Mouse (Mus musculus): ENCODE measurements around the gene Cnnm3. TPM values are rescaled to one million over a fixed set of nuclear protein-coding genes. Genes with fewer than 3 reads are reported as not detected.
"Not testable (repeated sequence)": the region's sequence is repeated elsewhere in the genome, so short reads cannot be mapped to it uniquely, and the experiment has no call there.

Cnnm3 gene
- total RNA-seq, 2 experiments from 2014 or later = 36.1 to 39.5 TPM

GRCm38 (mm10) chr1:36535477-36536396, 24.1 kb downstream of the Cnnm3 start:
- DNase-seq (ENCODE audit: low spot score in 2 of 2) = no peak

GRCm38 (mm10) chr1:36536397-36536728, 24.7 kb downstream of the Cnnm3 start:
- no peak for DNase-seq (ENCODE audit: low spot score in 2 of 2)

- not testable (repeated sequence) for DNase-seq (ENCODE audit: low spot score in 2 of 2)
These were observed 25.1 kb downstream of the Cnnm3 start, which contains the start of gene Ankrd23 for GRCm38 (mm10) chr1:36536783-36537182. Ankrd23 (minus strand) TSS chr1:36536883.

- DNase-seq (ENCODE audit: low spot score in 2 of 2) = no peak
These were observed 27.1 kb downstream of the Cnnm3 start for GRCm38 (mm10) chr1:36538727-36539126.

DNA sequence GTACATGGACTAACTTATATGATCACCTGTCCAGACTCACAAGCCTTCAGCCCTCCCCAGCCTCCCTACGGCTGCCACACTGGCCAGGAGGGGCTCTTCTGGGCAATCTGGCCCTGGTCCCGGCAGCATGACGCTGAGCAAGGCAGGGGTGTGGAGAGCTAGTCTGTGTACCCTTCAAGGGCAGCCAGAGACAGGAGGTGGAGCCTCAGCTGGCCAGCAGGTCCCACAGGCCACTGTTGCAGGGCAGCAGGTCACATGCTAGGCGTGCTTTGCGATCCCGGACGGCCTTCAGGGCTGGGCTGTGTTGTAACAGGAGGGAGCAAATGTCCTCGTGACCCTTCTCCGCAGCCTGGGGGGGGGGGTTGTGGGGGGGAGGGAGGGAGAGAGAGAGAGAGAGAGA, 27.5 kb downstream of the Cnnm3 start, which contains the start of gene Gm42417:
Gene Gm42417 (minus strand): TSS at position 244 of the 400 bp plus-strand sequence.
- no peak for DNase-seq (ENCODE audit: low spot score in 2 of 2)

GRCm38 (mm10) chr1:36540132-36540531, 28.5 kb downstream of the Cnnm3 start:
- DNase-seq (ENCODE audit: low spot score in 2 of 2) = no peak

DNA sequence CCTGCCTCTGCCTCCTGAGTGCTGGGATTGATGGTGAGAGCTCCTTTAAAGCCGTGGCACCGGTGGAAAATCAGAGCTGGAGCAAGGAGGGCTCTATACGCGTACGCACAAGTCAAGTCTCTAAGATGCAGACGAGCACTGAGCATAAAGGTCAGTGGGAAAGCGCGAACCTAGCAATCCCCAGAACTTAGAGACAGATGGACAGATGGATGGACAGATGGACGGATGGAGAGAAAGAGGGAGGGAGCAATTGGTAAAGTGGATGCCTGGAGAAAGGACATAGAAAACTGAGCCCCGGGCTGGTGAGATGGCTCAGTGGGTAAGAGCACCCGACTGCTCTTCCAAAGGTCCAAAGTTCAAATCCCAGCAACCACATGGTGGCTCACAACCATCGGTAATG, 29.1 kb downstream of the Cnnm3 start:
- no peak for DNase-seq (ENCODE audit: low spot score in 2 of 2)

DNA sequence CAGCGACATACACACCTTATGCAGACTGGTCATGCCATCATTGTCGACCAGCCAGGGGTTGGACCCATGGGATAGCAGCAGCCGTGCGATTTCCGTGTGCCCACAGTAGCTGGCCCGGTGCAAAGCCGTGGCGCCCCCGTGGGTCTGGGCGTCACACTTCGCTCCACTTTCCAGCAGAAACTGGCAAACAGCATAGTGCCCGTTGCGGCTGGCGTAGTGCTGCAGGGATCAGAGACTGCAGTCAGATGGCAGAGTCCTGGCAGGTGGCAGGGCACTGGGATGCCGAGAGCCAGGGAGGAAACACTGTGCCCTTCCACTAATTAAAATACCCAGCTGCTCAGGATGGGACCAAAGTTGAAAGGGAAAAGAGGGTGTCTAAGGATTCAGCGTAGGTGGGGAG, 30.2 kb downstream of the Cnnm3 start:
- peak in 1 of 2 experiments; percentile 48 for DNase-seq (ENCODE audit: low spot score in 2 of 2)

- DNase-seq (ENCODE audit: low spot score in 2 of 2) = no peak
These were observed 31.3 kb downstream of the Cnnm3 start for GRCm38 (mm10) chr1:36542925-36543324.

- no peak for DNase-seq (ENCODE audit: low spot score in 2 of 2)
These were observed 33.7 kb downstream of the Cnnm3 start for GRCm38 (mm10) chr1:36545382-36545781.

DNA sequence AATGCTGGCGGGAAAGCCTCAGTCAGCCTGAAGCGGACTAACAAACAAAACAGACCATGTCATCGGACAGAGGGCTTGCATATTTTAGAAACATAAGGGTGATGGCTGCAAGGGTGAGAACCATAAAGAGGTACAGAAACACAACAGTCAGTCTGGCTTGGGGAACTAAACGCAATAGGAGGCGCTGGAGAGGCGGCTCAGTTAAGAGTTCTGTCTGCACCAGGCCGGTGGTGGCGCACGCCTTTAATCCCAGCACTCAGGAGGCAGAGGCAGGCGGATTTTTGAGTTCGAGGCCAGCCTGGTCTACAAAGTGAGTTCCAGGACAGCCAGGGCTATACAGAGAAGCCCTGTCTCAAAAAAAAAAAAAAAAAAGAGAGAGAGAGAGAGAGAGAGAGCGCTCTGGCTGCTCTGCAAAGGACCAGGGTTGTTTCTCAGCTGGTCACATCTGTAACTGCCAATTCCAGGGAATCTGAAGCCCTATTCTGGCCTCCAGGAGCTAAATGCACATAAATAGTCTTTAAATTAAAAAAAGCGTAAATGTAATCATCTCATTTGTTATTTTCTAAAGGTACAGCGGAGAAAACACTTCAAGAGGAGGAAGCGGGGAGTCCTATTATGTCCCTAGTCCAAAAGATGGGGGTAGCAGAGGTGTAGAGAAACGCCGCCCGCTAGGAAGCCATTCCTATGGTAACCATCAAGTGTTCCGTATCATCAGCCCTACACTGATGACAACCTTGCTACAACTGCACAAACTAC, 34.4 kb downstream of the Cnnm3 start:
- no peak for DNase-seq (ENCODE audit: low spot score in 2 of 2)

DNA sequence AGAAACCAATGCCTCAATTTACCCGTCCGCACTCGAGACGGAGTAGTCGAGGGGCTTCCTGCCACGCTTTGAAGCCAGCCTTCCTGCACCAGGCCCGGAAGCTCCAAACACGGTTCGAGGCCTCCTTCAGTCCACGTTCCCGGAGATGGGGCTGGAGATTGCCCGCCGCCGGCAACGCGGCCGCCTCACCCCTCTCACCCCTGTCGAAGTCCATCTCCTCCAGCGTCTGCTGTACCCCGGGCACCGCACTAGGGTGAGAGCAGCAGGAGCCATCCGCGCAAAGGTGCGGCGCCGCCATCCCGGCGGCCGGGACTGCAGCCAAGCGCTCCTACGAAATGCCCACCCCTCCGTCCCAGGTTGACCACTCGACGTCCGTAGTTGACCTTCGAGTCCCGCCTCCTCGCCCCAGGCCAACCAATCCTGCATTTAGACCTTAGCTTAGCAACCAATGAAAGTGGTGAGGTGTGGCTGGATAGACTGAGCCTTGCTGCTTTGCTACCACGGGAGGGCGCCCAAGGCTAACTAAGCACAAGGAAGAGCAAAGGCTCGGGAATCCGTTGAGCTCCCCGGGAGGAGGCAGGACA, 35.3 kb downstream of the Cnnm3 start, which contains the start of gene Ankrd39:
Gene Ankrd39 (minus strand): TSS at position 558 of the 584 bp plus-strand sequence.
- DNase-seq (ENCODE audit: low spot score in 2 of 2) = peak; percentile 95 to 99

GRCm38 (mm10) chr1:36547981-36548598, 36.4 kb downstream of the Cnnm3 start:
- no peak for DNase-seq (ENCODE audit: low spot score in 2 of 2)

DNA sequence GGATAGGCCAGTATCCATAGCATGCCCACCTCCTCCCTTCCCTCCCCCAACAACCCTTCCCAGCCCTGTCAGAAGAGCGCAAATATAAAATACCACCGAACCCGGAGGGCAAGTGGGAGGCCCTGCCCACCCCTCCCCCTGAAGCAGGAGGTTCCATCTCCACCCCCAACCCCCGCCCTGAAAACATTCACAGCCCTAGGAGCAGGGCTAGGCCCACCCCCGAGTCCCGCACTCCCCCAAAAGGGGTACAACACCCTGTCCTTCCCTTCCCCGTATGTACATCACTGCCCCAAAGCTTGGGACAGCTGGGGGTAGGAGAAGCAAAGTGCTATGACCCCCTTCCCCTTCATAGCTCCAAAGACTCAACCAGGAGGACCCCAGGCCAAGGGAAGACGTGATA, 37.1 kb downstream of the Cnnm3 start:
- DNase-seq (ENCODE audit: low spot score in 2 of 2) = no peak

- DNase-seq (ENCODE audit: low spot score in 2 of 2) = no peak
These were observed 37.8 kb downstream of the Cnnm3 start for GRCm38 (mm10) chr1:36549491-36549890.

GRCm38 (mm10) chr1:36550075-36550863, 38.6 kb downstream of the Cnnm3 start:
- DNase-seq (ENCODE audit: low spot score in 2 of 2) = no peak

DNA sequence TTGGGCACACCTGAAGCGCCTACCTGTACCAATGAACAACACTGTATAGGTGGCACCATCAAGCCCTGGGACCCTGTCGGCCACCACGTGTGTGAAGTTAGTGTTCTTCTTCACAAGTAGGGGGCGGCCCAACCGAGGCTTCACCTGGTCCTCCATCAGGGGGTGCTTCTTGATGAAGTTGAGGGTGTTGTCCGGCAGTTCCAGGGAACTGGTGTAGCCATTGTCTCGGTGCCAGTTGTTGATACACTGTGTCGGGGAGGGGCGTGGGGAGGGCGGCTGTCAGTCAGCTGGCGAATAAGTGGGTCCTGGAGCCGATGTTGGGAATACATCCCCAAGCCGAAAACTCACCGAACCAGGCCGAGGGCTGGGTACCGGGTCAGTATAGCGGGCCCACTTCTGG, 40.2 kb downstream of the Cnnm3 start:
- no peak for DNase-seq (ENCODE audit: low spot score in 2 of 2)

GRCm38 (mm10) chr1:36552506-36552905, 40.8 kb downstream of the Cnnm3 start:
- DNase-seq (ENCODE audit: low spot score in 2 of 2) = no peak

DNA sequence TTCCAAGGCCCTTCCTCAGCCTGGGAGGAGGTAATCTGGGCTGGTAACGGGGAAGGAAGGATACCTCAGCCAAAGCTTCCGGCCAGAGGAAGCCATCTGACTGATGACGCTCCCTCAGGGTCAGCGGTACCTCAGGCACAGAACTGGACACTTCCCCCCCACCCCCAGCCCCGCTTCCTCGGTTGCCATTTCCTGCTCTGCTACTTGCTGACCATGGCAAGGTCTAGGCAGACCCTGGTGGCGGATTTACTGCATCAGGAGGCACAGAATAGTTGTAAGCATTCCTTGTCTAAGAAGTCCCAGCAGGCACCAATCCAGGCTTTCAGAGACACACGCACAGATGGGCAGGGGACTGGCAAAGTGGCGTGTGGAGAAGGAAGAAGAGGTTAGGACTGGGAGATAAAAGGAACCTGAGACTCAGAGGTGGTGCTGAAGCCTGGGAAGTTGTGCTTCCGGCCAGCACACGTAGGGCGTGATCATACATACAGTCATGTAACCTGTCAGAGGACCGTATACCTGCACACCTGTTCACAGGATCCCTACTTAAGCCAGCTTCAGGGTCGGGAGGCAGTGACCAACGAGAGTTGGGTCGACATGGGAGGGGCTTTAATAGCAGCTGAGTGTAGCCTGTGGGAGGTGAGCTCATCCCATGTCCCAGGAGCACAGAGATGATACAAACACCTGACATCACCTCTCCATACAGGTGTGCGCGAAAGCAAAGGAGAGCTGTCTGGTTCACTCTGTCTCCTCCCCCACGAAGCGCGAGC, 43.1 kb downstream of the Cnnm3 start:
- no peak for DNase-seq (ENCODE audit: low spot score in 2 of 2)

Data from layer of hippocampus, postnatal 14 days (tissue).